Mouse (Mus musculus) stomach, postnatal 0 days (tissue): ENCODE results near the gene I830077J02Rik. TPM values are rescaled to one million over a fixed set of nuclear protein-coding genes. Genes with fewer than 3 reads are reported as not detected.

Experiments used
- ATAC-seq: fragments of 200-750 bp; cut with Nextera tagmentation; 2 replicates; pipeline ENCODE4 v1.8.0; 2017; ENCODE audit not compliant: low FRiP score, low TSS enrichment
- DNase-seq: peaks from one replicate; pipeline ENCODE4 v3.0.0-alpha.2; 2016; ENCODE audit warnings: low spot score
- H3K27ac ChIP-seq: fragments of 300-500 bp; sonication (generic); replicated peaks from 2 replicates; pipeline ENCODE4 v1.5.1; 2014; ENCODE audit warnings: mild to moderate bottlenecking, control low read depth
- H3K27me3 ChIP-seq: fragments of 300-500 bp; sonication (generic); 2 replicates; pipeline ENCODE4 v1.6.1; 2014; ENCODE audit warnings: low read length; ENCODE audit not compliant: control insufficient read depth, insufficient read depth
- H3K36me3 ChIP-seq: fragments of 300-500 bp; sonication (generic); 2 replicates; pipeline ENCODE4 v1.6.1; 2014; ENCODE audit warnings: low read length, mixed read lengths; ENCODE audit not compliant: control insufficient read depth, insufficient read depth
- H3K4me1 ChIP-seq: fragments of 300-500 bp; sonication (generic); replicated peaks from 2 replicates; pipeline ENCODE4 v1.6.1; 2014; ENCODE audit warnings: antibody characterized with exemption; ENCODE audit not compliant: control insufficient read depth, insufficient read depth
- H3K4me2 ChIP-seq: fragments of 300-500 bp; sonication (generic); replicated peaks from 2 replicates; pipeline ENCODE4 v1.6.1; 2014; ENCODE audit warnings: low read depth, mild to moderate bottlenecking, control low read depth, moderate library complexity
- H3K4me3 ChIP-seq: fragments of 300-500 bp; sonication (generic); 2 replicates; pipeline ENCODE4 v1.5.1; 2014; ENCODE audit warnings: low read depth, low read length, control low read depth
- H3K9ac ChIP-seq: fragments of 300-500 bp; sonication (generic); 2 replicates; pipeline ENCODE4 v1.6.1; 2014; ENCODE audit warnings: mild to moderate bottlenecking, low read length, control low read depth, mixed read lengths
- H3K9me3 ChIP-seq: fragments of 300-500 bp; sonication (generic); 2 replicates; pipeline ENCODE4 v1.6.1; 2016; ENCODE audit warnings: low read length; ENCODE audit not compliant: control insufficient read depth
- CTCF ChIP-seq: IDR thresholded peaks from 2 replicates; pipeline ENCODE4 v1.5.1; 2016; ENCODE audit warnings: antibody characterized with exemption, low read depth, mild to moderate bottlenecking, moderate library complexity
- EP300 ChIP-seq: optimal IDR thresholded peaks from 2 replicates; pipeline ENCODE3; 2016; ENCODE audit warnings: antibody characterized with exemption
- WGBS: fragments of 180-500 bp; shearing (Covaris S2); extraction: QIAGEN DNeasy Blood & Tissue Kit; methylation state at CpG from one replicate; pipeline ENCODE4 v1.1.7; 2014; 5-methylcytosine and 5-hydroxymethylcytosine counted together
- polyA plus RNA-seq: library from polyadenylated mRNA; unstranded; fragments of >200 nt; fragmentation: Nextera tagmentation; extraction: Ambion mirVana; gene quantifications from 2 replicates; pipeline ENCODE4 v1.2.1, GENCODE M21; 2015

I830077J02Rik gene
- polyA plus RNA-seq, 1 experiment from 2014 or later: 0.63 TPM

DNA sequence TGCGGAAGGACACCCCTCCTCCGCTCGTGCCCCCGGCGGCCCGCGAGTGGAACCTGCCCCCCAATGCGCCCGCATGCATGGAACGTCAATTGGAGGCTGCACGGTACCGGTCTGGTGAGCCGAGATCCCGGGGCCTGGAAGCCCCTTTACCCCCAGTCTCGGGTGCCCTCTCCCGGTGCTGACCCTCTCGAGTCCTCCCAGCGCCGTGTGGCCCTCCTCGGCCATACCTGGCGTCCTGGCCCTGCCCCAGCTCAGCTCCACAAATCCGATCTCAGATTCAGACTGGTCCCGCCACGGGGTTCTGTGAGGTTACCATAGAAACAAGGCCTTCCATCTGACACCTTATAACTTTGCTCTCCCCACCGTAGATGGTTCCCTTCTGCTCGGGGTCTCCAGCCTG, 27.1 kb upstream of the I830077J02Rik start:
- H3K4me3 ChIP-seq: peak overlapping the region; percentile 93
- H3K36me3 ChIP-seq: peaks cover 7% of the 10 kb centered on the region
- H3K4me2 ChIP-seq: peak overlapping the region; percentile 87
- under 1% methylated on average over 26 of the region's 26 CpGs for WGBS
- no peaks in the 10 kb centered on the region for H3K27me3 ChIP-seq
- peak overlapping the region; percentile 95 for H3K9ac ChIP-seq
- H3K4me1 ChIP-seq: peaks cover 7% of the 10 kb centered on the region; the same call in 1 of the 2 replicates
- peak overlapping the region; percentile 80 for H3K27ac ChIP-seq
- ATAC-seq: peak; percentile 68; the same call in 1 of the 2 replicates
- no peaks in the 10 kb centered on the region for H3K9me3 ChIP-seq
- DNase-seq: no peak
- TF ChIP-seq EP300 (no peak), CTCF (0 out of 2 replicates have a peak, but pooled peaks have one; percentile 3)

- peaks cover 3% of the 10 kb centered on the region; the same call in 1 of the 2 replicates for H3K36me3 ChIP-seq
- H3K9ac ChIP-seq: peak within 1 kb of the TSS; percentile 97
- WGBS: under 1% methylated on average over 49 of the region's 52 CpGs
These were observed 26.6 kb upstream of the I830077J02Rik start, which contains the start of gene Wdr77 for GRCm38 (mm10) chr3:105958974-105959580. Wdr77 (plus strand) TSS chr3:105959369.

DNA sequence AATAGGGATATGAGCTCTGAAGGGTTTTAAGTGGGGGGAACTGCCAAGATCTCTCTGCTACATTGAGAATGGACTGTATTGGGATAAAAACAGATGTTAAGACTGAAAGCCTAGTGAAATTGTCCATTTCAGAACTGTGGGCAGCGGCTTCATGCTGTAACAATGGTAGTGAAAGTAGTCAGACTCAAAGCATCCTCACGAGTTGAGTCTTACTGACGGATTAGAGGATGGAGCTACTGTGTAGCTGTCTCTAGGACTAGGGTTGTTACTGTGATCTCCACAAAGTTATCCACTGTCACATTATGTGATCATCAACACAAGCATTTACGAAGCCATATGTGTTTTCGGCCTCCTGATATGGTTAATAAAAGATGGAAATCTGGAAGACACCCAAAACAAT, 25.7 kb upstream of the I830077J02Rik start:
- 35% methylated on average over 5 of the region's 5 CpGs for WGBS
- Histone ChIP-seq H3K27ac (peak overlapping the region; percentile 95; the same call in 1 of the 2 replicates), H3K4me3 (peak overlapping the region; percentile 93), H3K9ac (peak overlapping the region; percentile 97), H3K36me3 (no peaks in the 10 kb centered on the region), H3K4me2 (peak overlapping the region; percentile 77), H3K27me3 (no peaks in the 10 kb centered on the region), H3K9me3 (no peaks in the 10 kb centered on the region), H3K4me1 (peaks cover 7% of the 10 kb centered on the region; the same call in 1 of the 2 replicates)
- ATAC-seq (no peak), DNase-seq (no peak)
- TF ChIP-seq CTCF (no peak), EP300 (no peak)

More at GRCm38 (mm10) chr3:105958974-105959580, 26.6 kb upstream of the I830077J02Rik start, which contains the start of gene Wdr77:
- H3K27ac ChIP-seq: peak within 1 kb of the TSS; percentile 95
- DNase-seq (peak; percentile 99), ATAC-seq (peak; percentile 98)
- peak within 1 kb of the TSS; percentile 93 for H3K4me3 ChIP-seq
- H3K4me1 ChIP-seq: peaks cover 7% of the 10 kb centered on the region; the same call in 1 of the 2 replicates
- TF ChIP-seq EP300: peak; percentile 100
- no peak for TF ChIP-seq CTCF
- H3K4me2 ChIP-seq: peak within 1 kb of the TSS; percentile 87
- no peaks in the 10 kb centered on the region for H3K27me3 ChIP-seq
- no peaks in the 10 kb centered on the region for H3K9me3 ChIP-seq

DNA sequence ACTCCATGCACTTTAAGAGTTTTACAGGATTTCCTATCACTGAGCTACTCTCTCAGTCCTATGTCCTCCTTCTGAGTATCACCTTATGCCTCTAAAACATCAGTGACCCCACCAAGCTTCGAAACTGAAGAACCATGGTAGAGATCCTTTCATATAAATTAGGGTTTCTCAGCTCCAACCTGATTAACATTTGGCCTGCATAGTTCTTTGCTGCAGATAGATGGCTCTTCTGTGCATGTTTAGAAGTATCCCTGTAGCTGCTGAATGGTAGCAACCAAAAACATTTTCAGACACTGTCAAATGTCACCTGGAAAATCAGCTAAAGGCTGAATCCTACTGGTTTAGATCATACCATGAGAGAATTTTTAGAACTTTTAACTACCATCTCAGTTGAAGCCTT, 24.8 kb upstream of the I830077J02Rik start:
- no peak overlapping the region for H3K4me3 ChIP-seq
- H3K9ac ChIP-seq: no peak overlapping the region
- no peaks in the 10 kb centered on the region for H3K36me3 ChIP-seq
- no peak for ATAC-seq
- H3K27me3 ChIP-seq: no peaks in the 10 kb centered on the region
- H3K9me3 ChIP-seq: no peaks in the 10 kb centered on the region
- H3K27ac ChIP-seq: no peak overlapping the region
- peaks cover 7% of the 10 kb centered on the region; the same call in 1 of the 2 replicates for H3K4me1 ChIP-seq
- no peak overlapping the region; the same call in 1 of the 2 replicates for H3K4me2 ChIP-seq
- 98% methylated on average over 1 of the region's 1 CpGs for WGBS
- TF ChIP-seq EP300: no peak
- peak; percentile 25; the same call in 1 of the 2 replicates for TF ChIP-seq CTCF
- no peak for DNase-seq

DNA sequence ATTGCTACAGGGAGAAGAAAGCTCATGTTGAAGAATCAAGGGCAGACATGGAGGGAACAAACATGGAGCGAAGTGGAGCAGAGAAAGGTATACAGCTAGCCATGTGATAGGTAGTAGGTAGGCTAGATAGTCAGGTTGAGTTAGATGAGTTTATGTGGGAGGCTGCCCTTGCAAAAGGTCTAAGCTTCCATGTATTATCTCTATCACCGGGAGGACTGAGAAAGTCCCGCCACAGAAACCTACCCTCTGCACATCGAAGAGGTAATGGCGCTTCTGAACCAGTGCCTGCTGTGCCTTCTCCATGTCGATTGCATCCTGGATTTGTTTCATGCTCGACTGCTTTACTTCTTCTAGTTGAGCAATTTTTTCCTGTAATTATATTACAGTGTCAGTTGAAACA, 18.9 kb upstream of the I830077J02Rik start:
- no peak for DNase-seq
- Histone ChIP-seq H3K36me3 (peaks cover 17% of the 10 kb centered on the region), H3K4me1 (no peaks in the 10 kb centered on the region), H3K27me3 (no peaks in the 10 kb centered on the region), H3K4me2 (no peak overlapping the region), H3K27ac (no peak overlapping the region), H3K4me3 (no peak overlapping the region), H3K9me3 (no peaks in the 10 kb centered on the region), H3K9ac (no peak overlapping the region)
- TF ChIP-seq CTCF (no peak), EP300 (no peak)
- no peak for ATAC-seq
- WGBS: 95% methylated on average over 7 of the region's 7 CpGs

DNA sequence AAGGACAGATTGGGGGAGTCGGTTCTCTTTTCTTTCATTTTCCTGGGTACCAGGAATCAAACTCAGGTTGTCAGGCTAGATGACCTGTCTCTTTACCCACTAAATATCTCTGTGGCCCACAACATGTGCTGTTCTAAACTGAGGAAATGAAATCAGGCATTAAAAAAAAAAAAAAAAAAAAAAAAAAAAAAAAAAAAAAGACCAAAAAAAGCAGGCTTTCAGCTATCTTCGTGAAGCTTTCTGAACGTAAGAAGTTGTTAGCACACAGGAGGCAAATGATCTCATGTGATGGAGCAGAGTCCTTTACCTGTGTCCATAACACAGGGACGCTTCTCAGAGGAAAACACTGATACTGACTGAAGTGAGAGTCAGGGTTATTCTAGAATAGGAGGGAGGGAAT, 3.6 kb upstream of the I830077J02Rik start:
- 82% methylated on average over 4 of the region's 4 CpGs for WGBS
- H3K27ac ChIP-seq: no peak overlapping the region
- no peak for ATAC-seq
- H3K9me3 ChIP-seq: no peaks in the 10 kb centered on the region
- H3K9ac ChIP-seq: no peak overlapping the region
- DNase-seq: no peak
- TF ChIP-seq CTCF (no peak), EP300 (no peak)
- no peaks in the 10 kb centered on the region for H3K4me1 ChIP-seq
- H3K4me2 ChIP-seq: no peak overlapping the region
- H3K27me3 ChIP-seq: no peaks in the 10 kb centered on the region
- no peak overlapping the region for H3K4me3 ChIP-seq
- H3K36me3 ChIP-seq: peaks cover 5% of the 10 kb centered on the region
